In the genomic region with DNA sequence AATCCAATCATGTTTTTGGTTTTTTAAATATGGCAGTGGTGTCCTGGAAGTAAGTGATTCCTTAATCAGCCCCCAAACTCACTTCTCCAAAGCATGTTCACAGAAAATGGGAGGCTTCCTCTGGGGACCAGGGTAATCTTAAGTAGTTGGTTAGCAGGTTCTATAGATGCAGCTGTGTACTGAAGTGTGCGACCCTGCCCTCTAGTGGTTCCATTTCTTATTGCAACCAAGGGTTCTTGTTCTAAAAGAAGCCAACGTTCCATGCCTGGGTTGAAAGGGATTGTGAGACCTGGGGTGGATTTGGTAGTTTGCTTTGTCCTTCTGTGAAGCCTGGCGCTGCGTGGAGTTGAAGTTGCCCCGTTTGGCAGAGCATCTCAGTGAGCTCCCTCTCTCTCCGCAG, we compare ENCODE assay signal across 8 mouse cellular contexts. TPM values are rescaled to one million over a fixed set of nuclear protein-coding genes. Genes with fewer than 3 reads are reported as not detected.
DNase-seq lines count a peak whose midpoint lies in the region; ATAC-seq and TF ChIP-seq lines count a peak whose summit lies in the region.

No protein-coding gene starts in this region.

- peaks cover 86% of the 10 kb centered on the region for H3K36me3 ChIP-seq in hindbrain, embryonic 14.5 days (replicated peaks; ENCODE audit: control insufficient read depth, insufficient read depth)
- peaks cover 85% of the 10 kb centered on the region for H3K36me3 ChIP-seq in hindbrain, embryonic 12.5 days
- peaks cover 71% of the 10 kb centered on the region for H3K36me3 ChIP-seq in midbrain, postnatal 0 days (ENCODE audit: insufficient read depth, low read length)
- peaks cover 31% of the 10 kb centered on the region for H3K36me3 ChIP-seq in stomach, postnatal 0 days (ENCODE audit: control insufficient read depth, insufficient read depth, low read length)

- TF ChIP-seq EP300 in stomach, postnatal 0 days (optimal IDR thresholded peaks at IDR 0.05): no peak

- no peaks in the 10 kb centered on the region for H3K27me3 ChIP-seq in hindbrain, embryonic 14.5 days (ENCODE audit: control insufficient read depth, insufficient read depth, low read length)
- H3K27me3 ChIP-seq in hindbrain, embryonic 12.5 days: no peaks in the 10 kb centered on the region
- no peaks in the 10 kb centered on the region for H3K27me3 ChIP-seq in Patski
- H3K27me3 ChIP-seq in midbrain, postnatal 0 days (ENCODE audit: insufficient read depth, low read length): no peaks in the 10 kb centered on the region
- no peaks in the 10 kb centered on the region for H3K27me3 ChIP-seq in stomach, postnatal 0 days (ENCODE audit: control insufficient read depth, insufficient read depth, low read length)

- no peak overlapping the region for H3K9ac ChIP-seq in hindbrain, embryonic 14.5 days
- no peak overlapping the region for H3K9ac ChIP-seq in hindbrain, embryonic 12.5 days
- no peak overlapping the region for H3K9ac ChIP-seq in midbrain, postnatal 0 days (replicated peaks; ENCODE audit: low read length, poor library complexity, severe bottlenecking)
- no peak overlapping the region for H3K9ac ChIP-seq in stomach, postnatal 0 days (ENCODE audit: low read length)

- H3K4me3 ChIP-seq in hindbrain, embryonic 14.5 days (replicated peaks; ENCODE audit: low read length): no peak overlapping the region
- H3K4me3 ChIP-seq in hindbrain, embryonic 12.5 days: no peak overlapping the region
- H3K4me3 ChIP-seq in midbrain, postnatal 0 days (ENCODE audit: low read depth, low read length): no peak overlapping the region
- H3K4me3 ChIP-seq in stomach, postnatal 0 days (ENCODE audit: low read depth, low read length): no peak overlapping the region

- 47% methylated on average over 6 of the region's 6 CpGs for WGBS in hindbrain, embryonic 14.5 days
- WGBS in hindbrain, embryonic 12.5 days: 48% methylated on average over 6 of the region's 6 CpGs
- WGBS in midbrain, postnatal 0 days: 36% methylated on average over 6 of the region's 6 CpGs
- 45% methylated on average over 6 of the region's 6 CpGs for WGBS in stomach, postnatal 0 days

- no peak overlapping the region for H3K4me2 ChIP-seq in hindbrain, embryonic 14.5 days (replicated peaks)
- no peak overlapping the region for H3K4me2 ChIP-seq in hindbrain, embryonic 12.5 days (replicated peaks)
- no peak overlapping the region for H3K4me2 ChIP-seq in midbrain, postnatal 0 days (ENCODE audit: low read depth, low read length, poor library complexity, severe bottlenecking)
- H3K4me2 ChIP-seq in stomach, postnatal 0 days (replicated peaks; ENCODE audit: low read depth): no peak overlapping the region

- POLR2A ChIA-PET in Patski (lab: Charles Lee): interaction anchor here (1.0 to 1.1 kb wide), 2 partner anchors 100 to 104 kb away, joined by 3 to 4 read pairs; no protein-coding TSS in a partner anchor

- TF ChIP-seq CTCF in Patski (IDR thresholded peaks at IDR 0.05): peak; percentile 84
- peak; percentile 91 for TF ChIP-seq CTCF in midbrain, postnatal 0 days (IDR thresholded peaks at IDR 0.05)
- TF ChIP-seq CTCF in stomach, postnatal 0 days (IDR thresholded peaks at IDR 0.05; ENCODE audit: low read depth): peak; percentile 91

- no peak for ATAC-seq in hindbrain, embryonic 14.5 days (ENCODE audit: low FRiP score)
- ATAC-seq in hindbrain, embryonic 12.5 days (ENCODE audit: low FRiP score): no peak
- no peak for ATAC-seq in Patski
- peak; percentile 77 for ATAC-seq in common myeloid progenitor, adult 5-6 weeks (replicated peaks; ENCODE audit: low read depth, poor library complexity, severe bottlenecking)
- ATAC-seq in midbrain, postnatal 0 days (ENCODE audit: low FRiP score): no peak
- ATAC-seq in stomach, postnatal 0 days (ENCODE audit: low FRiP score, low TSS enrichment): no peak

- CTCF ChIA-PET in Patski (lab: Charles Lee): interaction anchor here (1.0 to 3.1 kb wide), 9 partner anchors 8 to 158 kb away, joined by 3 to 9 read pairs (median 4); no protein-coding TSS in a partner anchor

- DNase-seq in hindbrain, embryonic 14.5 days (ENCODE audit: low spot score): peak; percentile 94
- DNase-seq in Patski (ENCODE audit: low read depth, low spot score): no peak
- DNase-seq in heart, postnatal 10 days: peak; percentile 85 to 90
- DNase-seq in left cerebral cortex, adult 18-20 months (ENCODE audit: low spot score in 2 of 2): peak; percentile 79 to 86
- DNase-seq in midbrain, postnatal 0 days (ENCODE audit: low spot score): peak; percentile 87
- DNase-seq in stomach, postnatal 0 days (ENCODE audit: low spot score): peak; percentile 75

- in situ Hi-C loops in Patski (cut with MboI; ENCODE audit: low pct_unique_long_range_greater_than_20kb): loop anchor here (5.0 kb wide), 1 partner anchor 157 kb away; no protein-coding TSS in a partner anchor

- no peaks in the 10 kb centered on the region for H3K9me3 ChIP-seq in hindbrain, embryonic 14.5 days (ENCODE audit: control insufficient read depth, low read length)
- H3K9me3 ChIP-seq in hindbrain, embryonic 12.5 days (replicated peaks): no peaks in the 10 kb centered on the region
- H3K9me3 ChIP-seq in midbrain, postnatal 0 days (ENCODE audit: low read length): no peaks in the 10 kb centered on the region
- no peaks in the 10 kb centered on the region for H3K9me3 ChIP-seq in stomach, postnatal 0 days (ENCODE audit: control insufficient read depth, low read length)

- no peaks in the 10 kb centered on the region for H3K4me1 ChIP-seq in hindbrain, embryonic 14.5 days (replicated peaks; ENCODE audit: control insufficient read depth, insufficient read depth, low read length)
- peaks cover 2% of the 10 kb centered on the region for H3K4me1 ChIP-seq in hindbrain, embryonic 12.5 days
- no peaks in the 10 kb centered on the region for H3K4me1 ChIP-seq in midbrain, postnatal 0 days (ENCODE audit: insufficient read depth, low read length)
- no peaks in the 10 kb centered on the region for H3K4me1 ChIP-seq in stomach, postnatal 0 days (replicated peaks; ENCODE audit: control insufficient read depth, insufficient read depth)

- intact Hi-C loops in heart, postnatal 10 days (cut with DNase I): loop anchor here (1.0 to 5.0 kb wide), 2 partner anchors 103 to 153 kb away; no protein-coding TSS in a partner anchor

- H3K27ac ChIP-seq in hindbrain, embryonic 14.5 days: no peak overlapping the region
- H3K27ac ChIP-seq in hindbrain, embryonic 12.5 days: no peak overlapping the region
- H3K27ac ChIP-seq in midbrain, postnatal 0 days (ENCODE audit: low read depth, low read length): no peak overlapping the region
- H3K27ac ChIP-seq in stomach, postnatal 0 days (replicated peaks): no peak overlapping the region

RNA-seq across cellular contexts. Expression of a gene that starts 26.7 kb away (rescaled TPM):
- polyA plus RNA-seq in hindbrain, embryonic 14.5 days (2014; fragmentation: Nextera tagmentation; extraction: Ambion mirVana): 161 and 166 TPM in 2 replicates
- polyA plus RNA-seq in hindbrain, embryonic 12.5 days (2016; fragmentation: Nextera tagmentation; extraction: Ambion mirVana): 160 and 161 TPM in 2 replicates
- polyA plus RNA-seq in Patski (2021): 60.6 TPM
- total RNA-seq in common myeloid progenitor, adult 5-6 weeks (2017): 13.2 and 18.7 TPM in 2 replicates
- 10 to 100 TPM; 62.5 to 70.5 TPM for total RNA-seq in heart, postnatal 10 days (2021)
- total RNA-seq in left cerebral cortex, adult 18-20 months (2021): 10 to 100 TPM; 44.4 to 44.6 TPM
- total RNA-seq in midbrain, postnatal 0 days (2014; rRNA removed): 154 and 191 TPM in 2 replicates
- polyA plus RNA-seq in midbrain, postnatal 0 days (2015; fragmentation: Nextera tagmentation; extraction: Ambion mirVana): 165 and 173 TPM in 2 replicates
- polyA plus RNA-seq in stomach, postnatal 0 days (2015; fragmentation: Nextera tagmentation; extraction: Ambion mirVana): 36.8 and 42.3 TPM in 2 replicates

RNA-seq across cellular contexts. Expression of a gene that starts 26.8 kb away (rescaled TPM):
- polyA plus RNA-seq in hindbrain, embryonic 14.5 days (2014; fragmentation: Nextera tagmentation; extraction: Ambion mirVana): 31.8 and 34.3 TPM in 2 replicates
- polyA plus RNA-seq in hindbrain, embryonic 12.5 days (2016; fragmentation: Nextera tagmentation; extraction: Ambion mirVana): 38.6 and 40.3 TPM in 2 replicates
- 87.5 TPM for polyA plus RNA-seq in Patski (2021)
- 32.2 and 37.7 TPM in 2 replicates for total RNA-seq in common myeloid progenitor, adult 5-6 weeks (2017)
- total RNA-seq in heart, postnatal 10 days (2021): 10 to 100 TPM; 61.4 to 63.2 TPM
- 100 to 1,000 TPM; 130 to 131 TPM for total RNA-seq in left cerebral cortex, adult 18-20 months (2021)
- 48.6 and 56.3 TPM in 2 replicates for total RNA-seq in midbrain, postnatal 0 days (2014; rRNA removed)
- 39.1 and 40.5 TPM in 2 replicates for polyA plus RNA-seq in midbrain, postnatal 0 days (2015; fragmentation: Nextera tagmentation; extraction: Ambion mirVana)
- 45.9 and 52.3 TPM in 2 replicates for polyA plus RNA-seq in stomach, postnatal 0 days (2015; fragmentation: Nextera tagmentation; extraction: Ambion mirVana)

RNA-seq across cellular contexts. Expression of a gene that starts 46.7 kb away (rescaled TPM):
- 1.7 and 1.9 TPM in 2 replicates for polyA plus RNA-seq in hindbrain, embryonic 14.5 days (2014; fragmentation: Nextera tagmentation; extraction: Ambion mirVana)
- polyA plus RNA-seq in hindbrain, embryonic 12.5 days (2016; fragmentation: Nextera tagmentation; extraction: Ambion mirVana): 1.6 and 1.7 TPM in 2 replicates
- 56.1 TPM for polyA plus RNA-seq in Patski (2021)
- total RNA-seq in common myeloid progenitor, adult 5-6 weeks (2017): 0.27 and 3.6 TPM in 2 replicates
- 10 to 100 TPM; 26.7 to 27.7 TPM for total RNA-seq in heart, postnatal 10 days (2021)
- 10 to 100 TPM; 20.4 to 21.7 TPM for total RNA-seq in left cerebral cortex, adult 18-20 months (2021)
- total RNA-seq in midbrain, postnatal 0 days (2014; rRNA removed): 9.4 and 9.7 TPM in 2 replicates
- polyA plus RNA-seq in midbrain, postnatal 0 days (2015; fragmentation: Nextera tagmentation; extraction: Ambion mirVana): 4.7 and 4.9 TPM in 2 replicates
- 4.2 and 5.0 TPM in 2 replicates for polyA plus RNA-seq in stomach, postnatal 0 days (2015; fragmentation: Nextera tagmentation; extraction: Ambion mirVana)

RNA-seq across cellular contexts. Expression of a gene that starts 46.7 kb away (rescaled TPM):
- 8.3 and 10.6 TPM in 2 replicates for polyA plus RNA-seq in hindbrain, embryonic 14.5 days (2014; fragmentation: Nextera tagmentation; extraction: Ambion mirVana)
- polyA plus RNA-seq in hindbrain, embryonic 12.5 days (2016; fragmentation: Nextera tagmentation; extraction: Ambion mirVana): 7.0 and 8.3 TPM in 2 replicates
- 100 TPM for polyA plus RNA-seq in Patski (2021)
- total RNA-seq in common myeloid progenitor, adult 5-6 weeks (2017): 9.2 and 9.3 TPM in 2 replicates
- total RNA-seq in heart, postnatal 10 days (2021): 10 to 100 TPM; 35.5 to 37.4 TPM
- total RNA-seq in left cerebral cortex, adult 18-20 months (2021): 10 to 100 TPM; 85.2 to 90.4 TPM
- total RNA-seq in midbrain, postnatal 0 days (2014; rRNA removed): 21.8 and 22.9 TPM in 2 replicates
- 17.5 and 21.8 TPM in 2 replicates for polyA plus RNA-seq in midbrain, postnatal 0 days (2015; fragmentation: Nextera tagmentation; extraction: Ambion mirVana)
- polyA plus RNA-seq in stomach, postnatal 0 days (2015; fragmentation: Nextera tagmentation; extraction: Ambion mirVana): 28.6 and 36.7 TPM in 2 replicates
